Mouse (Mus musculus) kidney, embryonic 14.5 days (tissue): ENCODE results near the gene Kera. TPM values are rescaled to one million over a fixed set of nuclear protein-coding genes. Genes with fewer than 3 reads are reported as not detected.

Source experiments
- ATAC-seq: fragments of 200-750 bp; cut with Nextera tagmentation; 2 replicates; pipeline ENCODE4 v1.8.0; 2017; ENCODE audit warnings: moderate number of reproducible peaks, mild to moderate bottlenecking, moderate TSS enrichment, moderate library complexity; ENCODE audit not compliant: low FRiP score, low TSS enrichment
- H3K27ac ChIP-seq: fragments of 300-500 bp; sonication (generic); 2 replicates; pipeline ENCODE4 v1.5.1; 2014; ENCODE audit warnings: low read depth, mild to moderate bottlenecking, low read length, moderate library complexity, mixed read lengths
- H3K27me3 ChIP-seq: fragments of 300-500 bp; sonication (generic); 2 replicates; pipeline ENCODE4 v1.6.1; 2014; ENCODE audit warnings: mild to moderate bottlenecking, low read length; ENCODE audit not compliant: control insufficient read depth, insufficient read depth
- H3K36me3 ChIP-seq: fragments of 300-500 bp; sonication (generic); 2 replicates; pipeline ENCODE4 v1.6.1; 2014; ENCODE audit warnings: low read length, mixed read lengths; ENCODE audit not compliant: control insufficient read depth, insufficient read depth
- H3K4me1 ChIP-seq: fragments of 300-500 bp; sonication (generic); 2 replicates; pipeline ENCODE4 v1.6.1; 2014; ENCODE audit warnings: low read length, mixed read lengths; ENCODE audit not compliant: control insufficient read depth, insufficient read depth
- H3K4me2 ChIP-seq: fragments of 300-500 bp; sonication (generic); replicated peaks from 2 replicates; pipeline ENCODE4 v1.6.1; 2014; ENCODE audit warnings: low read depth, mild to moderate bottlenecking, low read length
- H3K4me3 ChIP-seq: fragments of 300-500 bp; sonication (generic); 2 replicates; pipeline ENCODE4 v1.5.1; 2014; ENCODE audit warnings: mild to moderate bottlenecking, low read length
- H3K9ac ChIP-seq: fragments of 300-500 bp; sonication (generic); 2 replicates; pipeline ENCODE4 v1.6.1; 2014; ENCODE audit warnings: low read depth, mild to moderate bottlenecking, low read length, moderate library complexity
- H3K9me3 ChIP-seq: fragments of 300-500 bp; sonication (generic); 2 replicates; pipeline ENCODE4 v1.6.1; 2016; ENCODE audit warnings: low read length; ENCODE audit not compliant: control insufficient read depth
- WGBS: fragments of 180-500 bp; shearing (Covaris S2); extraction: QIAGEN DNeasy Blood & Tissue Kit; methylation state at CpG from one replicate; pipeline ENCODE4 v1.1.7; 2014; 5-methylcytosine and 5-hydroxymethylcytosine counted together
- polyA plus RNA-seq: library from polyadenylated mRNA; unstranded; fragments of >200 nt; fragmentation: Nextera tagmentation; extraction: Ambion mirVana; gene quantifications from 2 replicates; pipeline ENCODE4 v1.2.1, GENCODE M21; 2014

The Kera gene
- polyA plus RNA-seq, 1 experiment from 2014 or later, result 0.09 TPM

GRCm38 (mm10) chr10:97643768-97644167 is 37.1 kb downstream of the Kera start, which contains the start of gene Epyc:
Epyc (plus strand) TSS chr10:97644068.
- no peaks in the 10 kb centered on the region for H3K4me1 ChIP-seq
- no peaks in the 10 kb centered on the region for H3K9me3 ChIP-seq
- no peak within 1 kb of the TSS for H3K4me3 ChIP-seq
- ATAC-seq, result no peak
- H3K27me3 ChIP-seq, result no peaks in the 10 kb centered on the region
- H3K4me2 ChIP-seq, result no peak within 1 kb of the TSS
- H3K9ac ChIP-seq, result no peak within 1 kb of the TSS
- no peaks in the 10 kb centered on the region for H3K36me3 ChIP-seq
- H3K27ac ChIP-seq, result no peak within 1 kb of the TSS
- WGBS, result 86% methylated on average over 2 of the region's 2 CpGs

- H3K4me2 ChIP-seq, result no peak overlapping the region
- peak; percentile 66; the same call in 1 of the 2 replicates for ATAC-seq
- no peaks in the 10 kb centered on the region for H3K4me1 ChIP-seq
- no peak overlapping the region for H3K9ac ChIP-seq
- H3K36me3 ChIP-seq, result no peaks in the 10 kb centered on the region
- 40% methylated on average over 2 of the region's 2 CpGs for WGBS
- H3K27ac ChIP-seq, result no peak overlapping the region
- H3K9me3 ChIP-seq, result no peaks in the 10 kb centered on the region
- H3K27me3 ChIP-seq, result no peaks in the 10 kb centered on the region
- no peak overlapping the region for H3K4me3 ChIP-seq
Measured at GRCm38 (mm10) chr10:97650334-97650733, 43.7 kb downstream of the Kera start.

- no peak for ATAC-seq
- 92% methylated on average over 1 of the region's 1 CpGs for WGBS
Measured at GRCm38 (mm10) chr10:97659489-97659888, 52.8 kb downstream of the Kera start.

More at GRCm38 (mm10) chr10:97659489-97659888, 52.8 kb downstream of the Kera start:
- H3K9me3 ChIP-seq, result no peaks in the 10 kb centered on the region
- no peaks in the 10 kb centered on the region for H3K36me3 ChIP-seq
- no peak overlapping the region for H3K27ac ChIP-seq
- H3K4me3 ChIP-seq, result no peak overlapping the region
- H3K27me3 ChIP-seq, result no peaks in the 10 kb centered on the region
- H3K4me2 ChIP-seq, result no peak overlapping the region
- no peaks in the 10 kb centered on the region for H3K4me1 ChIP-seq
- H3K9ac ChIP-seq, result no peak overlapping the region

Other genes starting within 250 kb of the Kera start
- gene Dcn, start 127.3 kb upstream of the Kera start, polyA plus RNA-seq, result 113 and 120 TPM in 2 replicates
- 41.7 and 46.5 TPM in 2 replicates for gene Lum, start 41.8 kb upstream of the Kera start, polyA plus RNA-seq
- gene Epyc, start 37.2 kb downstream of the Kera start, polyA plus RNA-seq, result not detected in 2 replicates
- not detected in 2 replicates for gene Ccer1, start 86.2 kb downstream of the Kera start, polyA plus RNA-seq
- gene C030005K15Rik, start 119.9 kb downstream of the Kera start, polyA plus RNA-seq, result not detected in 2 replicates